Mouse (Mus musculus) liver, embryonic 11.5 days (tissue): ENCODE results near the gene Pidd1. TPM values are rescaled to one million over a fixed set of nuclear protein-coding genes. Genes with fewer than 3 reads are reported as not detected.
"Not testable (repeated sequence)": the region's sequence is repeated elsewhere in the genome, so short reads cannot be mapped to it uniquely, and the experiment has no call there.

Experiments used
- ATAC-seq: fragments of 200-750 bp; cut with Nextera tagmentation; replicated peaks from 2 replicates; pipeline ENCODE4 v1.8.0; 2017; ENCODE audit warnings: moderate number of reproducible peaks, mild to moderate bottlenecking, moderate TSS enrichment, moderate library complexity; ENCODE audit not compliant: low FRiP score
- DNase-seq: peaks from one replicate; pipeline ENCODE4 v3.0.0-alpha.2; 2017; ENCODE audit warnings: low spot score
- H3K27ac ChIP-seq: fragments of 300-500 bp; sonication (generic); 2 replicates; pipeline ENCODE4 v1.5.1; 2014; ENCODE audit warnings: mild to moderate bottlenecking, low read depth, low read length, control low read depth
- H3K27me3 ChIP-seq: fragments of 300-500 bp; sonication (generic); replicated peaks from 2 replicates; pipeline ENCODE4 v1.6.1; 2014; ENCODE audit warnings: low read length, mixed read lengths; ENCODE audit not compliant: control insufficient read depth, insufficient read depth
- H3K36me3 ChIP-seq: fragments of 300-500 bp; sonication (generic); 2 replicates; pipeline ENCODE4 v1.6.1; 2014; ENCODE audit warnings: mild to moderate bottlenecking, low read length, moderate library complexity, mixed read lengths; ENCODE audit not compliant: control insufficient read depth, insufficient read depth
- H3K4me1 ChIP-seq: fragments of 300-500 bp; sonication (generic); replicated peaks from 2 replicates; pipeline ENCODE4 v1.6.1; 2014; ENCODE audit warnings: low read length, mixed read lengths; ENCODE audit not compliant: control insufficient read depth, insufficient read depth
- H3K4me2 ChIP-seq: fragments of 300-500 bp; sonication (generic); 2 replicates; pipeline ENCODE4 v1.6.1; 2014; ENCODE audit warnings: mild to moderate bottlenecking, control low read depth, moderate library complexity
- H3K4me3 ChIP-seq: fragments of 300-500 bp; sonication (generic); 2 replicates; pipeline ENCODE4 v1.5.1; 2014; ENCODE audit warnings: low read depth, low read length, control low read depth
- H3K9ac ChIP-seq: fragments of 300-500 bp; sonication (generic); 2 replicates; pipeline ENCODE4 v1.6.1; 2014; ENCODE audit warnings: low read depth, low read length, control low read depth
- H3K9me3 ChIP-seq: fragments of 300-500 bp; sonication (generic); 2 replicates; pipeline ENCODE4 v1.6.1; 2016; ENCODE audit warnings: low read length, inconsistent platforms, mixed read lengths; ENCODE audit not compliant: control insufficient read depth
- WGBS: fragments of 180-500 bp; shearing (Covaris S2); extraction: QIAGEN DNeasy Blood & Tissue Kit; methylation state at CpG from one replicate; pipeline ENCODE4 v1.1.7; 2014; 5-methylcytosine and 5-hydroxymethylcytosine counted together
- polyA plus RNA-seq: library from polyadenylated mRNA; unstranded; fragments of >200 nt; fragmentation: Nextera tagmentation; extraction: Ambion mirVana; gene quantifications from 2 replicates; pipeline ENCODE4 v1.2.1, GENCODE M21; 2014

The Pidd1 gene
- polyA plus RNA-seq, 1 experiment from 2014 or later, result 22.5 TPM

GRCm38 (mm10) chr7:141446374-141446773, 2.5 kb upstream of the Pidd1 start:
- not testable (repeated sequence) for H3K9me3 ChIP-seq, H3K27me3 ChIP-seq, H3K27ac ChIP-seq, DNase-seq, ATAC-seq, H3K9ac ChIP-seq
- WGBS, result 71% methylated on average over 3 of the region's 3 CpGs
- Histone ChIP-seq H3K4me3 (peak overlapping the region; percentile 84), H3K4me1 (peaks cover 32% of the 10 kb centered on the region), H3K36me3 (peaks cover 34% of the 10 kb centered on the region), H3K4me2 (peak overlapping the region; percentile 68)

- 26% methylated on average over 12 of the region's 12 CpGs for WGBS
- DNase-seq, result no peak
- no peaks in the 10 kb centered on the region for H3K9me3 ChIP-seq
- H3K27me3 ChIP-seq, result no peaks in the 10 kb centered on the region
- peak; percentile 30 for ATAC-seq
- H3K4me1 ChIP-seq, result peaks cover 20% of the 10 kb centered on the region
- H3K9ac ChIP-seq, result peak overlapping the region; percentile 78
- peak overlapping the region; percentile 90 for H3K4me2 ChIP-seq
- H3K4me3 ChIP-seq, result peak overlapping the region; percentile 65
- H3K36me3 ChIP-seq, result peaks cover 29% of the 10 kb centered on the region
- H3K27ac ChIP-seq, result peak overlapping the region; percentile 60; the same call in 1 of the 2 replicates
These were observed 574 bp downstream of the Pidd1 start for GRCm38 (mm10) chr7:141443081-141443821.

- Histone ChIP-seq H3K4me2 (peak overlapping the region; percentile 90), H3K9ac (peak overlapping the region; percentile 78; the same call in 1 of the 2 replicates), H3K9me3 (no peaks in the 10 kb centered on the region), H3K27ac (no peak overlapping the region; the same call in 1 of the 2 replicates), H3K27me3 (no peaks in the 10 kb centered on the region), H3K36me3 (peaks cover 30% of the 10 kb centered on the region), H3K4me3 (peak overlapping the region; percentile 65), H3K4me1 (peaks cover 20% of the 10 kb centered on the region)
- whole genome bisulfite sequencing, result 91% methylated on average over 13 of the region's 13 CpGs
- no peak for DNase-seq
- no peak for ATAC-seq
These were observed 1.6 kb downstream of the Pidd1 start for GRCm38 (mm10) chr7:141442199-141442598.

GRCm38 (mm10) chr7:141441460-141441859, 2.4 kb downstream of the Pidd1 start:
- ATAC-seq (no peak), DNase-seq (no peak)
- Histone ChIP-seq H3K4me1 (peaks cover 23% of the 10 kb centered on the region), H3K9me3 (no peaks in the 10 kb centered on the region), H3K27ac (no peak overlapping the region), H3K4me2 (peak overlapping the region; percentile 90), H3K9ac (no peak overlapping the region), H3K27me3 (no peaks in the 10 kb centered on the region), H3K36me3 (peaks cover 30% of the 10 kb centered on the region), H3K4me3 (0 out of 2 replicates have a peak overlapping the region, but pooled peaks have one; percentile 65)
- WGBS, result 93% methylated on average over 9 of the region's 9 CpGs

- H3K9me3 ChIP-seq, result no peaks in the 10 kb centered on the region
- no peaks in the 10 kb centered on the region for H3K27me3 ChIP-seq
- H3K9ac ChIP-seq, result no peak overlapping the region
- WGBS, result 42% methylated on average over 6 of the region's 6 CpGs
- H3K27ac ChIP-seq, result no peak overlapping the region
- H3K36me3 ChIP-seq, result peaks cover 30% of the 10 kb centered on the region
- no peak overlapping the region for H3K4me2 ChIP-seq
- no peak for DNase-seq
- ATAC-seq, result no peak
- H3K4me3 ChIP-seq, result no peak overlapping the region
- peaks cover 31% of the 10 kb centered on the region for H3K4me1 ChIP-seq
These were observed 3.2 kb downstream of the Pidd1 start for GRCm38 (mm10) chr7:141440613-141441012.

GRCm38 (mm10) chr7:141439811-141440210, 4.0 kb downstream of the Pidd1 start:
- Histone ChIP-seq H3K27me3 (no peaks in the 10 kb centered on the region), H3K4me1 (peaks cover 36% of the 10 kb centered on the region), H3K27ac (no peak overlapping the region), H3K4me3 (no peak overlapping the region), H3K36me3 (peaks cover 30% of the 10 kb centered on the region), H3K9me3 (no peaks in the 10 kb centered on the region), H3K4me2 (no peak overlapping the region), H3K9ac (no peak overlapping the region)
- 97% methylated on average over 11 of the region's 11 CpGs for WGBS
- ATAC-seq, result no peak
- no peak for DNase-seq

- Histone ChIP-seq H3K36me3 (peaks cover 30% of the 10 kb centered on the region), H3K9me3 (no peaks in the 10 kb centered on the region), H3K4me3 (no peak overlapping the region), H3K4me1 (peaks cover 42% of the 10 kb centered on the region), H3K9ac (no peak overlapping the region), H3K4me2 (no peak overlapping the region), H3K27ac (no peak overlapping the region), H3K27me3 (no peaks in the 10 kb centered on the region)
- 96% methylated on average over 10 of the region's 10 CpGs for WGBS
- DNase-seq (no peak), ATAC-seq (no peak)
These were observed 4.6 kb downstream of the Pidd1 start for GRCm38 (mm10) chr7:141439140-141439679.

- peaks cover 30% of the 10 kb centered on the region for H3K36me3 ChIP-seq
- peaks cover 49% of the 10 kb centered on the region for H3K4me1 ChIP-seq
These were observed 5.4 kb downstream of the Pidd1 start for GRCm38 (mm10) chr7:141438201-141438968.

More at GRCm38 (mm10) chr7:141438201-141438968, 5.4 kb downstream of the Pidd1 start:
- DNase-seq (no peak), ATAC-seq (no peak)
- Histone ChIP-seq H3K9me3 (no peaks in the 10 kb centered on the region), H3K27me3 (no peaks in the 10 kb centered on the region), H3K4me3 (no peak overlapping the region), H3K9ac (no peak overlapping the region), H3K27ac (0 out of 2 replicates have a peak overlapping the region, but pooled peaks have one; percentile 19), H3K4me2 (no peak overlapping the region)
- 92% methylated on average over 12 of the region's 12 CpGs for WGBS
